Mouse (Mus musculus): ENCODE measurements around the gene Ccdc148.

Ccdc148 gene

GRCm38 (mm10) chr2:58925551-58925950 lies 234.9 kb downstream of the Ccdc148 start:
- ATAC-seq (ENCODE audit: low TSS enrichment): peak; percentile 92

DNA sequence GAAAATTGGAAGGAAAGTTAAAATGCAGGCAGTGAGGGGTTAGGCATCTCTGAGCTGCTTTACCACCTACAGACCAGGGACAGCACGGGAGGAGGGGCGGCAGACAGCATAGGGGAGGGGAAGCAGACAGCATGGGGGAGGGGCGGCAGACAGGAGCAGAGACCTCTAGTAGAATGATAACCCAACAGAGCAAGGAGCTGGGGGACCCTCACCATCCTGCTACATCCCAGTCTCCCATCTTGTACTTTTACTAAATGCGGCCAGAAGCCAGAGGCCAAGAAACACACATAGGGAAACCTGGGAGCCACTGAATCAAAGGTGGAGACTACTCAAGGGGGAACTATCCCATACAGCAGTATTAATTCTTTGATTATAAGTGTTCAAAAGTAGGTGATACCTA lies 242.1 kb downstream of the Ccdc148 start:
- ATAC-seq (ENCODE audit: low TSS enrichment): no peak

DNA sequence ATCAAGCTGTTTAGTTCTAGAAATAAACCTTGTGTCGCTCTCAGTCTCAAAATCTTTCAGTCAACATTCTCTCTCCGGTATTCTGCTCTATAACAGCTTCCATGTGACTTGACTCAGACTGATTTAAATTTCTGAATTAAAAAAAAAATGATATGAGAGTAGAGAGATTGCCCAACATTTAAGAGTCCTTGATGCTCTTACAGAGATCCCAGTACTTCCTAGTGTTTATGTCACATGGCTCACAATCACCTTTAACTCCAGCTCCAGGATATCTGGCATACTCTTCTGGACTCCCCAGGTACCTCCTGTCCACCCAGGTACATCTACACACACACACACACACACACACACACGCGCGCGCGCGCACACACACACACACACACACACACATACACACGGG lies 248.1 kb downstream of the Ccdc148 start:
- no peak for ATAC-seq (ENCODE audit: low TSS enrichment)

DNA sequence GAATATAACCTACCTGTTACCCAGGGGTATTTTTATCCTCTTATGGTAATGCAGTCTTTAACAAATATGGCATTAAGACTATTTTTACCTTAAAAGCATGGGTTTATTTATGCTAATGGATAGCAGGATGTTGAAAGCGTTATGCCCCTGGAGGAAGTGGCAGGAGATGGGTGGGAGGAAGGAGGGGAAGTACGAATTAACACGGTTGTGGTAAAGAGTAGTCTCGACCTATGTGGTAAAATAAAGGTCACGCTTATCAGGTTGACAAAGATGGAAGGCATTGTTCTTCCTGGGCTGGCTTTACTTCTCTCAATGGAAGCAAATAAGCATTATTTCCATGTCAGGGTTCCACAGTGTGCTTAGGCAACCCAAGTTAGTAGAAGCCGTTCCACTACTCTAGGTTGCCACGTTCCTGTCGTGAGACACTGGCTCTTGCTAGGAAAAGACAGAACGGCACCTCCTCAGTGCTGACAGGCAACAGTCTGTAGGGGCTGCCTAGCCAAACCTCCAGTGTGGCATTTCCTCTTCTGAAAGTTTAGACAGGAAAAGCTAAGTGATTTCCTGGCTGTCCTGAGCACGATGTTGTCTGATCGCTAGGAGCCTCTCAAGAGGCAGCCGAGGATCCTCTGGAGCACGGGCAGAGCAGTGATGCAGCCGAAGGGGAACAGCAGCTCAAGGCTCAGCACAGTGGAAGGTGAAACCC lies 253.5 kb downstream of the Ccdc148 start:
- ATAC-seq (ENCODE audit: low TSS enrichment): 0 out of 2 replicates have a peak, but pooled peaks have one; percentile 17

- ATAC-seq (ENCODE audit: low TSS enrichment): peak; percentile 79
Observed at GRCm38 (mm10) chr2:58905057-58905456, 255.4 kb downstream of the Ccdc148 start.

GRCm38 (mm10) chr2:58879876-58880275 lies 280.6 kb downstream of the Ccdc148 start:
- ATAC-seq (ENCODE audit: low TSS enrichment): peak; percentile 88

- no peak for ATAC-seq (ENCODE audit: low TSS enrichment)
Observed at GRCm38 (mm10) chr2:58859134-58859533, 301.3 kb downstream of the Ccdc148 start, which contains the start of gene Gm11099. Gene Gm11099 (plus strand): TSS chr2:58859434.

DNA sequence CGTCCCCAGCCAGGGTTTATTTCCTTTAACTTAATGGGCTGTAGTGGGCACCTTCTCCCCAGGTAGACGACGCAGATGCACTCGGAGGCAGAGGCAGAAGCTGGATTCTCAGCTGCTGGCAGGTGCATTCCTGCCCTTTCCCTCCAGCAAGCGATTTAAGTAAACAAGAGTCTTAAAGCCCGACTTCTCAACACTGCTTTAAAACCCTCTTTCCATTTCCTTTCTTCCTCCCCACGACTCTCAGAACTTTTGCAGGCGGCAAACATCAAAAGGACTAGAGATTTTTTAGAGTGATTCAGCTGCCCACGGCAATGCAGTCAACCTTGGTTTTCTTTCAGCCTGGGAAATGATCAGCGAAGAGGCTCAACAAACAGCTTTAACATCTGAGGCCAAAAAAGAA lies 316.0 kb downstream of the Ccdc148 start:
- ATAC-seq (ENCODE audit: low TSS enrichment): no peak

- ATAC-seq (ENCODE audit: low TSS enrichment): no peak
Observed at GRCm38 (mm10) chr2:58842443-58842842, 318.0 kb downstream of the Ccdc148 start.

GRCm38 (mm10) chr2:58841021-58841420 lies 319.5 kb downstream of the Ccdc148 start:
- ATAC-seq (ENCODE audit: low TSS enrichment): no peak

- no peak for ATAC-seq (ENCODE audit: low TSS enrichment)
Observed at GRCm38 (mm10) chr2:58832253-58832980, 328.1 kb downstream of the Ccdc148 start.

GRCm38 (mm10) chr2:58829981-58830742 lies 330.3 kb downstream of the Ccdc148 start:
- peak; percentile 44 for ATAC-seq (ENCODE audit: low TSS enrichment)

GRCm38 (mm10) chr2:58828910-58829600 lies 331.4 kb downstream of the Ccdc148 start:
- no peak for ATAC-seq (ENCODE audit: low TSS enrichment)

DNA sequence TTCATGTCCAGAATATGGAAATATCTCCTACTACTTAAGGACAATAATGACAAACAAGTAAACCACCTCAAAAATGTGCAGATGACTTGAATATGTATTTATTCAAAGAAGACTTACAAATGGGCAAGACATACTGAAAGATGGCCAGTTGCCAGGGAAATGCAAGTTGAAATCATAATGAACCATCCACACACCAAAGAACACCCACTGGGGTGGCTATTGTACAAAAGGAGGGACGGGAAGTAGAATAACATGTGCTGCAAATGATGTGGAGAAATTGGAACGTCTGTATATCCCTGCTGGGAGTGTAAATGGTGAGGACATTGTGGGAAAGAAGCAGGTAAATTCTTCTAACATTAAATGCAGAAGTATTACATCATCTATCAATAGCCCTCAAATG lies 347.5 kb downstream of the Ccdc148 start:
- no peak for ATAC-seq (ENCODE audit: low TSS enrichment)

DNA sequence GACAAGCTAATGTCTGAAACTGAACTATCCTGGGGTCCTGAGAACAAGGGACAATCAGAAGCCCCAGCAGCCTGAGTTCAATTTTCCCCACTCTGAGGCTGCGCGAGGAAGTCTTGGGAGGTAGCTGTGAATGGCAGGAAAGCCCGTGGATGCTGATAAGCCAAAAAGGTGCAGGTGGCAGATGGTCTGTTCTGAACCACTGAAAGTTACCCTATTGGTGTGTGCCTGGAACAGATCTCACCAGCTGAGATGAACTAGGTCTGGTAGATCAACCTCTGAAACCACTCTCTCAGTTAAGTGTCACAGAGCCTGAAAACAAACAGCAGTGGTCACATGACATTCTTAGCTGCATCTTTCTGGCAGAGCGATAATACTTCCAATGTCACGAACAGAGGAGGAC lies 360.9 kb downstream of the Ccdc148 start:
- no peak for ATAC-seq (ENCODE audit: low TSS enrichment)

- peak; percentile 95 for ATAC-seq (ENCODE audit: low TSS enrichment)
Observed at GRCm38 (mm10) chr2:58799126-58799525, 361.4 kb downstream of the Ccdc148 start.

DNA sequence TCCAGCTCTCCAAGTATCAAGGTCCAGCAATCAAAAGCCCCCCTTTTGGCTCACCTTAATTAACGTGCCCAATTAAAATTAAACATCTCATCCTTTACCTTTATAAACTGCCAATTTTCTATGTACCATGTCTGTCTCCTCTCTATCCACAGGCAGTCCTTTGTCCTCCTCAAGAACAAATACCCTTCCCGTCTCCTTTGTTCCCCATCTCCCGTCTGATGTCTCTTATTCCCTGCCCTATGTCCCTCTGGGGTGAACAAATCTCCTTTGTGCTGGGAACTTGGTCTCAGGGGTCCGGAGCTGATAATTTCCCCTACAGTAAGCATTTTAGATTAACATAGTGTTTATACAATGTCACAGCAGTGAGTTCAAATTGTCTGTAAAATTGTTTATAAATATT lies 363.0 kb downstream of the Ccdc148 start:
- no peak for ATAC-seq (ENCODE audit: low TSS enrichment)

DNA sequence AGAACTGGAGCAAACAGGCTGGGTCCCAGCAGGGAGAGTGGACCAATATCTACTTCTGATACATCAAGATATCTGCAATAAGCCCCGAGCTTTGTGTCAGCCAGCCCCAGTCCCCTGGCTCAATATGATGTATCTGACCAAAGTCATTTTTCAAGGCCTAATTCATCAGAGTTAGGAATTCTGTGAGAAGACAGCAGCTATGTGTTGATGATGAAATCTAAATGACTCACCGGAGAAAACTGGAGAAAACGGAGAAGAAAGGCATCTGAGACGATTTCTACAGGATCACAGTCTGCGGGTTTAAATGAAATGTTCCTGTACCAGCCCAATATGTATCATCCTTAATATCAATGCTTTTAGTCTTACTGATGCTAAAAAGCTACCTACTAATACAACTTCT lies 365.1 kb downstream of the Ccdc148 start:
- no peak for ATAC-seq (ENCODE audit: low TSS enrichment)

DNA sequence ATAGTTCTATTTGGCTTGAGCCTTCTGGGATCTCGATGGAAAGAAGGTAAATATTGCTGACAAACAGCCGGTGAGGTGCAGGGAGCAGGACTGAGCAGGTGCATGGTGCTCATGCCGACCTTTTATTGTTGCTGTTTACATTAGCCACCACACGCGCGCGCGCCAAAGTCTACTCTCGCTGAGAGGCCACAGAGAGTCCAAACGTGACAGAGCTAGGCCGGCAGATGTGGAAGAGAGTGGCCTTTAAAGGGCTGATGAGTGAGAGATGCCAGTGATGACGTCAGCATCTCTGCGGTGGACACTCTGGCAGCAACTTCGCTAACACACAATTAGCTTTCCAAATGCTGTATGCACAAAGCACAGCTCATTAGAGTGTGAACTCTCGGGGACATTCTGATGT lies 366.0 kb downstream of the Ccdc148 start:
- ATAC-seq (ENCODE audit: low TSS enrichment): no peak

DNA sequence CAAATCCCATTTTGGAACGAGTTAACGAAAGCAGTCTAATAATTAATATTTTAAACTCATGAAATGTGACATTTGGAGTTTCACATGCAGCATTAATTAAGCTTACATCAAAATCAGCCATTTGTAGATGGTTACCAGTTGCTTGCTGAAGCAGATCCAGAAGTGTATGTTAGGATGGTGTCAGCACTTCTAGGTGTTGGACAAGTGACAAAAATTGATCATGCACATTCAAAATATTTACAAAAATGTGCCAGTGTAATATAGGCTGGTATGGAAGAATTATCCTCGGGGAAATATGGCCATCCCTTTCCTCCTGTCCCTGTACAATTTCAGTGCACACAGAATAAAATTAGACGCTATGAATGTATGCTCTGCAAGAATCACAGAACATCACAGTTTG lies 370.1 kb downstream of the Ccdc148 start:
- no peak for ATAC-seq (ENCODE audit: low TSS enrichment)

GRCm38 (mm10) chr2:58789934-58790333 lies 370.5 kb downstream of the Ccdc148 start:
- no peak for ATAC-seq (ENCODE audit: low TSS enrichment)

DNA sequence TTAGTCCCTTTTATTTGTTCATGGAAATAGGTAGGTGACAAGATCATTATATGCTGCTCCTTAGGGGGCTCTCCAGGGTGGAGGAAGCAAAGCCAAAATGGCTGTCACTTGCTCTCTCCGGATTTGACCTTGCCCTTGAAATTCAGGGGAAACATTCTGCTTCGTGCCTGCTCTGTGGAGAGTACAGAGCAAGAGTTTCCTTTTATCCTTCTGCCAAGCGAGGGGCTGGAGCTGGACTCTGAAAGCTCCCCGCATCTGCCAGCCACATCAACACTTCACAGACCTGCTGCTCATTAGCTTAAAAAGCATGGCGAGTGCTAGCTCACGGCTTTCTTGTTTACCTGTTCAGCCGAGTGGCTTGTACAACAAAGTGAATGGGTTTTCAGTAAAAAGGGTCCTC lies 373.1 kb downstream of the Ccdc148 start:
- no peak for ATAC-seq (ENCODE audit: low TSS enrichment)

Measured in frontal cortex, adult (tissue).